13 mouse cellular contexts compared by ENCODE assay signal in genomic region chr8:127091936-127092335, GRCm38 (mm10). TPM values are rescaled to one million over a fixed set of nuclear protein-coding genes. Genes with fewer than 3 reads are reported as not detected.
DNase-seq lines count a peak whose midpoint lies in the region; ATAC-seq and TF ChIP-seq lines count a peak whose summit lies in the region.
"Had no signal": no experiment of that assay in that cellular context is flagged by ENCODE, and none has a peak within 500 bp of the region (broad histone marks: within the 10 kb centered on the region; RNA-seq: fewer than 3 reads in every experiment).

No protein-coding gene starts in this region.

- H3K36me3 ChIP-seq in hindbrain, embryonic 12.5 days = no peaks in the 10 kb centered on the region
- H3K36me3 ChIP-seq in hindbrain, embryonic 10.5 days = no peaks in the 10 kb centered on the region
- H3K36me3 ChIP-seq in midbrain, embryonic 12.5 days = no peaks in the 10 kb centered on the region
- H3K36me3 ChIP-seq in midbrain, embryonic 11.5 days (ENCODE audit: control insufficient read depth, insufficient read depth, low read length) = no peaks in the 10 kb centered on the region
- no peaks in the 10 kb centered on the region for H3K36me3 ChIP-seq in forebrain, embryonic 14.5 days (ENCODE audit: control insufficient read depth, insufficient read depth, low read length)
- H3K36me3 ChIP-seq in stomach, embryonic 14.5 days (ENCODE audit: control insufficient read depth, insufficient read depth, low read length) = no peaks in the 10 kb centered on the region
- H3K36me3 ChIP-seq: liver, embryonic 12.5 days had no signal

- H3K9ac ChIP-seq in hindbrain, embryonic 12.5 days = no peak overlapping the region
- H3K9ac ChIP-seq in midbrain, embryonic 12.5 days (replicated peaks) = no peak overlapping the region
- no peak overlapping the region for H3K9ac ChIP-seq in midbrain, embryonic 11.5 days (ENCODE audit: low read length)
- no peak overlapping the region for H3K9ac ChIP-seq in forebrain, embryonic 14.5 days (ENCODE audit: low read length)
- no peak overlapping the region for H3K9ac ChIP-seq in stomach, embryonic 14.5 days (replicated peaks; ENCODE audit: low read depth, low read length)
- H3K9ac ChIP-seq: liver, embryonic 12.5 days had no signal

- DNase-seq in hindbrain, embryonic 10.5 days (ENCODE audit: low spot score) = no peak
- DNase-seq in midbrain, embryonic 11.5 days (ENCODE audit: low spot score, missing footprints) = no peak
- no peak for DNase-seq in forebrain, embryonic 14.5 days (ENCODE audit: low spot score)
- no peak for DNase-seq in layer of hippocampus, adult 2 months (ENCODE audit: low spot score in 2 of 2)
- DNase-seq: cerebellum, adult 9-10 months; lung, postnatal 10 days had no signal

- 79% methylated on average over 3 of the region's 3 CpGs for WGBS in hindbrain, embryonic 12.5 days
- WGBS in hindbrain, embryonic 10.5 days = 88% methylated on average over 3 of the region's 3 CpGs
- WGBS in midbrain, embryonic 12.5 days = 81% methylated on average over 3 of the region's 3 CpGs
- 86% methylated on average over 3 of the region's 3 CpGs for WGBS in midbrain, embryonic 11.5 days
- 65% methylated on average over 3 of the region's 3 CpGs for WGBS in forebrain, embryonic 14.5 days
- 85% methylated on average over 3 of the region's 3 CpGs for WGBS in stomach, embryonic 14.5 days

- no peaks in the 10 kb centered on the region for H3K9me3 ChIP-seq in hindbrain, embryonic 12.5 days (replicated peaks)
- no peaks in the 10 kb centered on the region for H3K9me3 ChIP-seq in hindbrain, embryonic 10.5 days
- no peaks in the 10 kb centered on the region for H3K9me3 ChIP-seq in midbrain, embryonic 12.5 days
- no peaks in the 10 kb centered on the region for H3K9me3 ChIP-seq in midbrain, embryonic 11.5 days (ENCODE audit: control insufficient read depth, low read length)
- H3K9me3 ChIP-seq in forebrain, embryonic 14.5 days (replicated peaks; ENCODE audit: control insufficient read depth, low read length) = no peaks in the 10 kb centered on the region
- H3K9me3 ChIP-seq in stomach, embryonic 14.5 days (ENCODE audit: control insufficient read depth, low read depth, low read length) = no peaks in the 10 kb centered on the region
- H3K9me3 ChIP-seq: liver, embryonic 12.5 days had no signal

- H3K27ac ChIP-seq in hindbrain, embryonic 12.5 days = peak overlapping the region; percentile 77
- no peak overlapping the region for H3K27ac ChIP-seq in hindbrain, embryonic 10.5 days
- H3K27ac ChIP-seq in midbrain, embryonic 12.5 days (replicated peaks) = peak overlapping the region; percentile 79
- H3K27ac ChIP-seq in midbrain, embryonic 11.5 days (ENCODE audit: low read depth, low read length) = no peak overlapping the region
- peak overlapping the region; percentile 82; the same call in 1 of the 2 replicates for H3K27ac ChIP-seq in forebrain, embryonic 14.5 days (ENCODE audit: low read depth, low read length)
- H3K27ac ChIP-seq in stomach, embryonic 14.5 days (ENCODE audit: low read length) = peak overlapping the region; percentile 82
- H3K27ac ChIP-seq in layer of hippocampus, adult 2 months = no peak overlapping the region
- H3K27ac ChIP-seq: liver, embryonic 12.5 days had no signal

- no peak for ATAC-seq in hindbrain, embryonic 12.5 days (ENCODE audit: low FRiP score)
- ATAC-seq in midbrain, embryonic 12.5 days (ENCODE audit: low FRiP score, low read depth) = no peak
- no peak for ATAC-seq in midbrain, embryonic 11.5 days (ENCODE audit: low FRiP score)
- no peak for ATAC-seq in forebrain, embryonic 14.5 days
- ATAC-seq in stomach, embryonic 14.5 days (ENCODE audit: insufficient number of reproducible peaks, insufficient read depth, low FRiP score, low read depth) = no peak
- ATAC-seq in CD4-positive, CD25-positive, alpha-beta regulatory T cell, adult 4 months = no peak
- ATAC-seq: liver, embryonic 12.5 days had no signal

- no peak overlapping the region; the same call in 1 of the 2 replicates for H3K4me2 ChIP-seq in hindbrain, embryonic 12.5 days (replicated peaks)
- H3K4me2 ChIP-seq in midbrain, embryonic 12.5 days (replicated peaks) = no peak overlapping the region
- no peak overlapping the region for H3K4me2 ChIP-seq in midbrain, embryonic 11.5 days
- no peak overlapping the region for H3K4me2 ChIP-seq in forebrain, embryonic 14.5 days (ENCODE audit: low read length)
- H3K4me2 ChIP-seq in stomach, embryonic 14.5 days (replicated peaks; ENCODE audit: low read depth, low read length) = no peak overlapping the region
- H3K4me2 ChIP-seq: liver, embryonic 12.5 days had no signal

- TF ChIP-seq CTCF in layer of hippocampus, adult 2 months (conservative IDR thresholded peaks at IDR 0.05) = no peak

- H3K27me3 ChIP-seq in hindbrain, embryonic 12.5 days = no peaks in the 10 kb centered on the region
- no peaks in the 10 kb centered on the region for H3K27me3 ChIP-seq in hindbrain, embryonic 10.5 days (ENCODE audit: insufficient read depth, poor library complexity, severe bottlenecking)
- no peaks in the 10 kb centered on the region for H3K27me3 ChIP-seq in midbrain, embryonic 12.5 days
- no peaks in the 10 kb centered on the region for H3K27me3 ChIP-seq in midbrain, embryonic 11.5 days (ENCODE audit: control insufficient read depth, insufficient read depth, low read length)
- no peaks in the 10 kb centered on the region for H3K27me3 ChIP-seq in forebrain, embryonic 14.5 days (replicated peaks; ENCODE audit: control insufficient read depth, insufficient read depth, low read length)
- no peaks in the 10 kb centered on the region for H3K27me3 ChIP-seq in stomach, embryonic 14.5 days (ENCODE audit: control insufficient read depth, insufficient read depth, low read length)
- H3K27me3 ChIP-seq: liver, embryonic 12.5 days had no signal

- no peak overlapping the region for H3K4me3 ChIP-seq in hindbrain, embryonic 12.5 days
- H3K4me3 ChIP-seq in hindbrain, embryonic 10.5 days = no peak overlapping the region
- H3K4me3 ChIP-seq in midbrain, embryonic 12.5 days = no peak overlapping the region
- no peak overlapping the region for H3K4me3 ChIP-seq in midbrain, embryonic 11.5 days (ENCODE audit: low read depth, low read length)
- H3K4me3 ChIP-seq in forebrain, embryonic 14.5 days (ENCODE audit: low read depth, low read length) = no peak overlapping the region
- H3K4me3 ChIP-seq in stomach, embryonic 14.5 days (ENCODE audit: low read depth, low read length) = no peak overlapping the region
- H3K4me3 ChIP-seq in layer of hippocampus, adult 2 months = no peak overlapping the region
- H3K4me3 ChIP-seq: liver, embryonic 12.5 days had no signal

- peaks cover 48% of the 10 kb centered on the region for H3K4me1 ChIP-seq in hindbrain, embryonic 12.5 days
- H3K4me1 ChIP-seq in hindbrain, embryonic 10.5 days (replicated peaks) = peaks cover 60% of the 10 kb centered on the region
- H3K4me1 ChIP-seq in midbrain, embryonic 12.5 days = peaks cover 36% of the 10 kb centered on the region
- peaks cover 9% of the 10 kb centered on the region; the same call in 1 of the 2 replicates for H3K4me1 ChIP-seq in midbrain, embryonic 11.5 days (ENCODE audit: control insufficient read depth, insufficient read depth, low read length)
- peaks cover 15% of the 10 kb centered on the region for H3K4me1 ChIP-seq in forebrain, embryonic 14.5 days (ENCODE audit: control insufficient read depth, insufficient read depth, low read length)
- peaks cover 55% of the 10 kb centered on the region for H3K4me1 ChIP-seq in stomach, embryonic 14.5 days (ENCODE audit: control insufficient read depth, insufficient read depth, low read length)

RNA-seq across cellular contexts. Expression of gene Pard3, which starts 28.2 kb away (rescaled TPM):
- polyA plus RNA-seq in hindbrain, embryonic 12.5 days (2016; fragmentation: Nextera tagmentation; extraction: Ambion mirVana) = 38.3 and 43.1 TPM in 2 replicates
- 24.2 and 28.1 TPM in 2 replicates for polyA plus RNA-seq in hindbrain, embryonic 10.5 days (2016; fragmentation: Nextera tagmentation; extraction: Ambion mirVana)
- polyA plus RNA-seq in midbrain, embryonic 12.5 days (2016; fragmentation: Nextera tagmentation; extraction: Ambion mirVana) = 36.6 and 39.4 TPM in 2 replicates
- 28.3 and 30.4 TPM in 2 replicates for polyA plus RNA-seq in midbrain, embryonic 11.5 days (2014; fragmentation: Nextera tagmentation; extraction: Ambion mirVana)
- polyA plus RNA-seq in forebrain, embryonic 14.5 days (2014; fragmentation: Nextera tagmentation; extraction: Ambion mirVana) = 15.5 and 16.5 TPM in 2 replicates
- polyA plus RNA-seq in stomach, embryonic 14.5 days (2014; fragmentation: Nextera tagmentation; extraction: Ambion mirVana) = 37.9 and 40.8 TPM in 2 replicates
- total RNA-seq in layer of hippocampus, adult 2 months (2021) = 10 to 100 TPM; 26.1 to 28.1 TPM
- polyA plus RNA-seq in CD4-positive, CD25-positive, alpha-beta regulatory T cell, adult 4 months (2017; shearing (Covaris generic)) = under 1 TPM in 1 of 2 experiments, not detected in 1; 0.75 TPM
- total RNA-seq: MEL; monocyte, adult 5-6 weeks had no signal

Comparison
In these comparisons a context has a peak if more than half of its experiments do, and no peak if none do; other contexts are left out.
1. H3K27ac ChIP-seq: peak in hindbrain, embryonic 12.5 days (single experiment), midbrain, embryonic 12.5 days (single experiment), forebrain, embryonic 14.5 days (single experiment) and stomach, embryonic 14.5 days (single experiment); none in hindbrain, embryonic 10.5 days (single experiment), midbrain, embryonic 11.5 days (single experiment) and layer of hippocampus, adult 2 months (single experiment).